Mouse (Mus musculus) gastrocnemius, postnatal 10 days (tissue): ENCODE data around the gene Kmt5a. TPM values are rescaled to one million over a fixed set of nuclear protein-coding genes. Genes with fewer than 3 reads are reported as not detected.
"Not testable (repeated sequence)": the region's sequence is repeated elsewhere in the genome, so short reads cannot be mapped to it uniquely, and the experiment has no call there.

Experiments
- DNase-seq: peaks from one replicate; pipeline ENCODE4 v3.0.0; 2021; ENCODE audit warnings: mixed read lengths
- total RNA-seq, 2 experiments: library from RNA; stranded (reverse); gene quantifications; 2 replicates each; pipeline ENCODE4 v1.2.3; 2021

Kmt5a gene
- total RNA-seq, 2 experiments from 2014 or later = 37.2 to 43.6 TPM

GRCm38 (mm10) chr5:124482966-124483654, 43.4 kb downstream of the Kmt5a start, which contains the start of gene Snrnp35:
Gene Snrnp35, plus strand, starts transcription at chr5:124483134.
- peak; percentile 95 for DNase-seq

- no peak for DNase-seq
These were observed 44.1 kb downstream of the Kmt5a start for GRCm38 (mm10) chr5:124483655-124484396.

GRCm38 (mm10) chr5:124485654-124486053, 45.9 kb downstream of the Kmt5a start:
- DNase-seq = no peak

- DNase-seq = no peak
These were observed 49.2 kb downstream of the Kmt5a start for GRCm38 (mm10) chr5:124488885-124489284.

- DNase-seq = no peak
These were observed 52.0 kb downstream of the Kmt5a start for GRCm38 (mm10) chr5:124491732-124492131.

GRCm38 (mm10) chr5:124492618-124493017, 52.9 kb downstream of the Kmt5a start:
- no peak for DNase-seq

GRCm38 (mm10) chr5:124493455-124493854, 53.7 kb downstream of the Kmt5a start:
- DNase-seq = no peak

GRCm38 (mm10) chr5:124495547-124495946, 55.8 kb downstream of the Kmt5a start:
- DNase-seq = no peak

GRCm38 (mm10) chr5:124496614-124497514, 57.1 kb downstream of the Kmt5a start:
- DNase-seq = no peak

- DNase-seq = no peak
These were observed 58.6 kb downstream of the Kmt5a start for GRCm38 (mm10) chr5:124498221-124498876.

GRCm38 (mm10) chr5:124499001-124499400, 59.3 kb downstream of the Kmt5a start:
- no peak for DNase-seq

- DNase-seq = not testable (repeated sequence)
These were observed 60.3 kb downstream of the Kmt5a start for GRCm38 (mm10) chr5:124500037-124500436.

- DNase-seq = no peak
These were observed 60.8 kb downstream of the Kmt5a start for GRCm38 (mm10) chr5:124500573-124500972.

- DNase-seq = no peak
These were observed 61.8 kb downstream of the Kmt5a start for GRCm38 (mm10) chr5:124501541-124501940.

- DNase-seq = no peak
These were observed 64.0 kb downstream of the Kmt5a start for GRCm38 (mm10) chr5:124503742-124504141.

- DNase-seq = no peak
These were observed 65.5 kb downstream of the Kmt5a start for GRCm38 (mm10) chr5:124505235-124505634.

- DNase-seq = no peak
These were observed 67.1 kb downstream of the Kmt5a start for GRCm38 (mm10) chr5:124506731-124507359.

- no peak for DNase-seq
These were observed 69.5 kb downstream of the Kmt5a start for GRCm38 (mm10) chr5:124509200-124509599.

GRCm38 (mm10) chr5:124509742-124510237, 70.1 kb downstream of the Kmt5a start:
- peak; percentile 66 for DNase-seq

- DNase-seq = no peak
These were observed 70.9 kb downstream of the Kmt5a start for GRCm38 (mm10) chr5:124510536-124511050.
